Mouse (Mus musculus) yolk sac, embryonic 10.5 days (tissue): ENCODE results near the gene Apobec1.
A peak's percentile ranks its signal among the peaks of the same experiment; 100 is the strongest.
"Not testable (repeated sequence)": the region's sequence is repeated elsewhere in the genome, so short reads cannot be mapped to it uniquely, and the experiment has no call there.

Experiments
- DNase-seq: peaks from one replicate; pipeline ENCODE4 v3.0.0-alpha.2; 2017; ENCODE audit warnings: low spot score

The Apobec1 gene

DNA sequence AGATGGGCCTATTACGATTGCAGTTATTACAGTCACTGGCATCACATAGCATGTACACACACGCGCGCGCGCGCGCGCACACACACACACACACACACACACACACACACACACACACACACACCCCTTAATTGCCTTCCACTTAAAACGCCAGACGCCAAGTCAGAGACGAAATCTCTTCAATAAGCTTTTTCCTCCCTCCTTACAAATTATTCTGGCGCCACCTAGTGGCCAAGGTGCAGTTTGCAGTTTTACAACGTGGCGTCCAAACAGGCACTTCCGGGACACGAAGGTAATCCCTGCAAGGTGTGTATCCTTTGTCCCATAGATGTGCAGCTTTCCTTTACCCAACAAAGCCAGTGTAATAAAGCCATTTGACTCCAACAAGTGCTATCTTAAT is 41.8 kb downstream of the Apobec1 start:
- DNase-seq, result peak; percentile 54

DNA sequence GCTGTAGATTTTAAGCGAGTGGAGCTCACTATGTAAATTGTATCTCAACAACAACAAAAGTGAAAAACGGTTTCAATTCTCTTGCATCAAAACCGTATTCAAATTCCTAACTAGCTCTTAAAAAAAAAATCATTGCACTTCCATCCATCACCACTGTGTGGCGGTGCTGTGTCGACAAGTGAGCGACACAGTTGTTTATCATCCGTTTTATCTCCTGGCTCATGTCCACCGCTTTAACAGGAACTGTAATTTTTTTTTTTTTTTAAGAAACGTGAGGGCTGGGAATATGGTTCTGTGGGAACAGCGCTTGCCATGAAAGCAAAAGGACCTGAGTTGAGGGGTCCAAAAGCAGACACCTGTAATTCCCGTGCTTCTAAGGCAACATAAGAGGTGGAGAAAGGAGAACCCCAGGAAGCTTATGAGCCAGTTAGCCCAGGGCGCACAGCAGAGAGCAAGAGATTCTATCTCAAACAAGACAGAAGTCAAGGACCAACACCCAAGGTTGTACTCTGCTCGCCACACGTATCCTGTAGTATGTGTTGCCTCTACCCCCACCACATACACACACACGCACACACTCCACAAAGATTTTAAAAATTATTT is 45.2 kb downstream of the Apobec1 start:
- peak; percentile 27 for DNase-seq

DNA sequence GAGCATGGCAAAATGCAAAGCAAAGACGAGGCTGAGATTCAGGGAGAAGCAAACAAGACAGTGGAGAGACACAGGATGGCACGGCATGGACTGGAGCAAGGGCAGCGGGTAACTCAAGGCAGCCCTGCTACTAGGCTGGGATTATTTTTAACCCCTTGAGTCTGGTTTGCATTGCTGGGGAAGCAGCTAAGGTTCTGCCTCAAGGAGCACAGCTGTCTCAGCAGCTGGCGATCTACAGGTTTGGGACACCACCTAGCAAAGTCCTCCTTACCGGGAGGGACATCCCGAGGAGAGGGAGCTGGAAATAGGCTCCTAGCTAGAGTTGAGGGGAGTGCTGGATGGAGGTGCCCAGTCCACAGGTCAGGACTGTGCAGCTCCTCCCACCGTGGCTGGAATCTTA is 47.0 kb downstream of the Apobec1 start:
- DNase-seq, result no peak

DNA sequence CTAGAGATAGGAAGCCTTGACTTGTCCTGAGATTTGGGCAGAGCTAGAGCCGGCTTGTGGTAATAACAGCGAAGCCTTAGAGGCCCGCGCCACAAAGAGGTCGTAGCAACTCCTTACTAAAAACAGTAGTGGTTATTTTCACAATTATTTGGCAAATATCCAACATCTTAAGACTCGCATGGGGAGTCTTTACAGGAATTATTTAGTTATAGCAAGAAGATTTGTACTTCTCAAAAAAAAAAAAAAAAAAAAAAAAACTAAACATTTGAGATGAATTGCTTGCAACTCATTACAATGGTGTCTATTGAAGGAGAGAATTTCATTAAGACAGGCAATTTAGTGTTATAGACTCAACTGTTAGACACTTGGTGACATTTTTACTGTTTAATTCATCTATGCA is 48.1 kb downstream of the Apobec1 start:
- DNase-seq, result no peak

DNA sequence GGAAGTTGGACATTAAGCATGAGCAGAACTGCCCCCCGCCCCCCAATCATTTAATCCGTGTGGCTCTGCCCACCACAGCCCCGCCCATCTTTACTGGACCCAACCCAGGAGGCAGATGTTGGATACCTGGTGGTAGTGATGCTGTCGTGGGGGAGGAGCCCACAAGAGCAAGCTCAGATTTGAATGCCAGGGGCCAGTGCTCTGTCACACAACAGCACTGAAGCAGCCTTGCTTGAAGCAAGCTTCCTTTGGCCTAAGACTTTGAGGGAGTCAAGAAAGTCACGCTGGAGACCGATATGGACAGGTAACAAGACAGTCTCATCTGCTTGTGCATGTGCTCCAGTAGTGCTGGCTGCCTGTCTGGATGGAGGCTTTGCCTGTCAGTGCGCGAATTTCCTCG is 48.6 kb downstream of the Apobec1 start, which contains the start of gene Aicda:
Aicda (plus strand) TSS at position 196 of the 400 bp plus-strand sequence.
- no peak for DNase-seq

DNA sequence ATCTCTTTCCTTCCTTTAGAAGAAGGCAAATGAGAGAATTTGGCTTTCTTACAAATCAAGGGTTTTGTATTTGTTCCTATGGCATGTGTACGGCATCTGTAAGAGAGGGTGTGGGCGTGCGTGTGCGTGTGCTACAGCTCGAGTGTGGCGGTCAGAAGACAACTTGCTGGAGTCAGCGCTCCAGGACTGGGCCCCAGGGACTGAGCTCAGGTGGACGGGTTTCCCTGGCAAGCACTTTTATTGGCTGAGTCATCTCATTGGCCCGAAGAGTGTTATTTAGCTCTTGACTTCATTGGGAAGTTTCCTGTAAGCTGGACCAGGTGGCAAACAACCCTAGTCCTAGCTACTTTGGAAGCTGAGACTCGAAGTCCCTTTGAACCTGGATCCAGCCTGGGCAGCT is 56.3 kb downstream of the Apobec1 start:
- DNase-seq, result no peak

DNA sequence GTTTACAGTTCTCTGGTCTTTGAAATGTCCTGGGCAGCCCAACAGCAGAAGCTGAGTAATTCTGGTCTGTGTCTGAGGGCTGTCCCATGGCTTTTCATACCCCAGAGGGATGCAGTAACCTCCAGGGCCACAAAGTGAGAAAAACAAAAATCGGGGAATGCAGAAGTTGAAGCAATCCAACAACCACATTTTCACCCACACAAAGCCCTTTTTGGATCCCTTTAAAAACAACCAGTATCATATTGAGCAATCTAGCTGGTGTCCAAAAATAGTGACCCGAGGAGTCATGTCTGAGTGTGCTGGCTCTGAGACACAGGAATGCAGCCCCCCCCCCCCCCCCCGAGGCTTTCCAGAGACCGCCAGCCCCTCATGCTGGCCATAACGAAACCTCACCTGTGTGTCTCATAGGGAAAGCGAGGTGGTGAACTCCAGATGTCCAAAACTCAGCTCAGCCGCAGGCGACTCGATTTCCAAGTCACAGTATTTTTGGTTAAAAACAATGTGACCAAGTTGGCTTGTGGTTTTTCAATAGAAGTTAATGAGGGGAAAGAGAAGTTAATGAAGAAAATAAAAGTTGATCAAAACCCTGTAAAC is 56.9 kb downstream of the Apobec1 start:
- DNase-seq, result no peak

DNA sequence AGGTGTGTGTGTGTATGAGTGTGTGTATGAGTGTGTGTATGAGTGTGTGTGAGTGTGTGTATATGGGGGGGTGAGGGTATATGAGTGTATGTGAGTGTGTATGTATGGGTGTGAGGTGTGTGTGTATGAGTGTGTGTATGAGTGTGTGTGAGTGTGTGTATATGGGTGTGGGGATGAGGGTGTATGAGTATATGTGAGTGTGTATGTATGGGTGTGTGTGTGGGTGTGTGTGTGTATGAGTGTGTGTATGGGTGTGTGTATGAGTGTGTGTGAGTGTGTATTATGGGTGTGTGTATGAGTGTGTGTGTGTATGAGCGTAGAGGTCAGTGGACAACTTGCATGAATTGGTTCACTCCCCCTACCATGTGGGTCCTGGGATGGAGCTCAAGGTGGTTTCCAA is 57.6 kb downstream of the Apobec1 start:
- no peak for DNase-seq

DNA sequence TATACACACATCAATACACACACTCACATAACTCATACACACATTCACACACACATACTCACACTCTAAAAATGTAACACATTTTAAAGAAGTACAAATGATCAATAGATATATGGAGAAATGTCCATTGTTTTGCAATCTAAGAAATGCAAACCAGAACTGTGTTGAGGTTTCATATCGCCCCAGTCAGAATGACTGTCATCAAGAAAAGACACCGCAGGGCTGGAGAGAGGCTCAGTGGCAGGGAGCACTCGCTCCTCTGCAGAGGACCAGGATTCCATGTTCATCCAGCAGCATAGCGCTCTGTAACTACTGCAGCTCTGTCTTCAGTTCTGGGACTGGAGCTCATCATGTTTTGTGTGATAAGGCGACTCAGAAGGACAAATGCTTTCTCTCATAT is 58.7 kb downstream of the Apobec1 start:
- no peak for DNase-seq

DNA sequence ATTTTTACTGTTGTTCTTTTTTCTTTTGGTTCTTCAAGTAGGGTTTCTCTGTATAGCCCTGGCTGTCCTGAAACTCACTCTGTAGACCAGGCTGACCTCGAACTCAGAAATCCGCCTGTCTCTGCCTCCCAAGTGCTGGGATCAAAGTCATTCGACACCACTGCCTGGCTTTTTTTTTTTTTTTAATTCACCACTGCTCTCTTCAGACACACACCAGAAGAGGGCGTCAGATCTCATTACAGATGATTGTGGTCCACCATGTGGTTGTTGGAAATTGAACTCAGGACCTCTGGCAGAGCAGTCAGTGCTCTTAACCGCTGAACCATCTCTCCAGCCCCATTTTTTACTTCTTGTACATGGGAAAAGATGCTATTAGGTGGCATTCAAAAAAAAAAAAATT is 59.8 kb downstream of the Apobec1 start:
- not testable (repeated sequence) for DNase-seq

DNA sequence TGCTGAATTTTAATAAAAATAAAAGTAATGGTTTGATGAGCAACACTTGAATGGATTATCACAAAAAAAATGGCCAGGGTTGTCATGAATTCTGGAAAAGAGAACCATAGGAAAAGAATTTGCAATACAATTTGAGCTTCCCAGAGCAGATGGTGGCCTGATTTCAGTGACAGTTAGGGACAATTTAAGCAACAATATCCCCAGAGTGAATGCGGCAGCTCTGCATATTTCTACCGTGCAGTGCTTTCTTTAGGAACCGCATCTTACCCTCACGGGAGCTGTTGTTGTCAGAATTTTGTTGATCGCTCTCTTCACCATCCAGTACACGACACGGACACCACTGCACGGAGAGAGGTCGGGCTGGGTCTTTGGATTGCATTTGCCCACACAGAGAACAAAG is 62.7 kb downstream of the Apobec1 start:
- no peak for DNase-seq

DNA sequence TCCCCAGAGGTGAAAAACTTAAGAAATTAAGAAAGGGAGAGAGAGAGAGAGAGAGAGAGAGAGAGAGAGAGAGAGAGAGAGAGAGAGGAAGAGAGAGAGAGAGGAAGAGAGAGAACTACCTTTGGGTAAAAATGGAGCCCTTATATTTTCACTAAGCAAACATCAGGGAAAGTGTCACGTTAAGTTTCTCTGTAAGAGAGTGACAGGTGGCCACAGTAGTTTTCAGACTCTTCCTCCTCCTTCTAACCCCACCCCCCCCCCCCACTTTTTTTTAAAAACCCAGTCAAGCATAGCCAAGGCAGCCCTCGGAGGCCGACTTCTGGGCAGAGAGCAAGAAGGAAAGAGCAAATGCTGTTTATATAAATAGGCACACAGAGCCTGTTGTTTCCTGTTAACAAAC is 68.2 kb downstream of the Apobec1 start:
- DNase-seq, result no peak

DNA sequence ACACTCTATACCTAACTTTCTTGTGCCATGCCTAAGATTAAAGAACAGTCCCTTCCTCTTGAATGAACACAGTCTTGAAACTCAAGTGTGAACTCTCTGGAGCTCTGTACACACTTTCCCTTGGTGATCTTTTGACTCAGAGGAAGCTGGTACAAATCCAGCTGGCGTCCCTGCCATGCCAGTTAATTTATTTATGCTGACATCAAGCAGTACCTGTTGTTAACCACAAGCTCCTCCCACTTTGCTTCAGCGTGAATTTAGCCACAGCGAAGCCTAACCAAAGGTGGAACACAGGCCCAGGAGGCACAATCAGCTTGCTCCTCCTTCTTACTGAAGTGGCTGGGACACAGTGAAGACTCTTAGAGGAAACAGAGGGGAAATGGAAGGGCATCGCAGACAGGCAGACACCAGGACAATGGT is 69.4 kb downstream of the Apobec1 start:
- DNase-seq, result no peak

DNA sequence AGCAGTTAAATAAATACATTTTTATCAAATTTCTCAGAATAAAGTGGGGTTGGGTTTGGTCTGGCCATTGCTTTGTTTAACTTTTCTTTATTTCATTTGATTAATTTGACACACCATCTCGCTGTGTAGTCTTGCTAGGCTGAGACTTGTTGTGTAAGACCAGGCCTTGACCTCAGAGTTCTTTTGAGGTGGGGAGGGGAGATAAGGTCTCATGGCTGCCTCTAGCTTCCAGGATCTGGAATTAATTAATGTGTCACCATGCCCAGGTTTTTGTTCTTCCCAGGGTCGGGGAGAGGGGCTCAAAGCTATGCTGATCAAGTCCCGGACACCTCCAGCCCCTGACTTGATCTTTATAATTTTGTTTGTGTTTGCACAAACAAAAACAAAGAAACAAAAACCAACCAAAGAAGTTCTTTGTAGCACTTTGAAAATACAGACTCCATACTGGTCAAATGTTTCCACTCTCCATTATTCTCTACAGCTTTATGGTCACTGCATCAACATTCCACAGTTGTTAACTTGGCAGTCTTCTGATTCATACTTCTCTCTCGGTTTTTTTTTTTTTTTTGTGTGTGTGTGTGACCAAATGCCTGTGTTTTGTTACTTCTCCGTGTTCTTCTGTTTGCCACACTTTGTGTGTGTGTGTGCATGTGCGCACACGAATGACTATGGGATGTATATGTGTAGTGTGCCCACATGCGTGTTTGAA is 70.6 kb downstream of the Apobec1 start:
- DNase-seq, result no peak

DNA sequence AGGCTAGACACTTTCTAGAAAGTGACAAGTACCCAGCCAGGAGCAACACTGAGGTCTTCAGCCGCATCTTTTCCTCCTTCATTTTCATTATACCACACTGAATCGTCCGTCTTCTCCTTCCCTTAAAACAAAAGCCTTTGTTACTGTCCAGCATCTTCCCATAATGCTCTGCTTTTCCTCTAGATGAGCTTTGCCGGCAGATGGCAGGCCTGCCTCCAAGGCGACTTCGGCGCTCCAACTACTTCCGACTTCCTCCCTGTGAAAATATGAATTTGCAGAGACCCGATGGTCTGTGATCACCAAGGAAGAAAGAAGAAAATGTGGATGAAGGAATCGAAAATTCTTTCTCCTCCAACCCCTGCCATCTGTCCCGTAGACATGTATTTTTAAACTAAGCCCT is 74.1 kb downstream of the Apobec1 start:
- DNase-seq, result no peak
